Mouse (Mus musculus): ENCODE results near the gene Atp1a4.

Atp1a4 gene

DNA sequence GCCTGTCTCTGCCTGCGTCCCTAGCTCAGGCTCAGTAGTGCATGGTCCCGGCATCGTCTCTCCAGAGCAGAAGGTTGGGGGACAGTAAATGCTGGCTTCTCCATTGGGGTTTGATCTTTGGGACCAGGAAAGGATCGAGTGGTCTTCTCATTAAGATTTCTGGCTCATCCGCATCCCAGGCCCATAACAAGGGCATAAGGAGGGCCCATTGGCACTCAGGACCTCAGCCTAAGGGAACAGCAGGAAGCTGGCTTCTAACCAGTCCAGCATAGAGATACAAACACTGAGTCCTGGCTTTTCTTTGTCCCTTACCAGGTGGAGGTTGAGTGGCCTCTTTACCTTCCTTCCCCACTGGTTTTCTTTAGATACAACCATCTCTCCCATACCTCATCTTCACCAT is 60.4 kb downstream of the Atp1a4 start:
- no peak for DNase-seq (ENCODE audit: low spot score in 2 of 2)

GRCm38 (mm10) chr1:172197146-172197545 is 61.1 kb downstream of the Atp1a4 start:
- peak in 1 of 2 experiments; percentile 3 for DNase-seq (ENCODE audit: low spot score in 2 of 2)

DNA sequence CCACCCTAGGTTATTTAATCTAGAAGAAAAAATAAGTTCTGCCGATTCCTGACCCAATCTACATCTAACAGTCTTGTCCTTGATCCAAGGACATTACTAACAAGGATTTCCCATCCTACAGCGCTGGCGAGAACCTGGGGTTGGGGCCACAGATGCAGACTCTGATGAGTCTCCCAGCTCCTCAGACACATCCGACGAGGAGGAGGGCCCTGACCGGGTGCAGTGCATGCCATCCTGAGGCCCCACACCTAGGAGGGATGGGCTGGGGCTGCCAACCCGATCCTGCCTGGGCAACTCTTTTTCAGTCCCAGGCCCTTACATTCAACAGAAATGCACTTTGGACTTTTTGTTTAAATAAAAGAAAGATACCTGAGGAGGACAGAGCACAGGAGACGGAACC is 63.8 kb downstream of the Atp1a4 start:
- DNase-seq (ENCODE audit: low spot score in 2 of 2), result no peak

DNA sequence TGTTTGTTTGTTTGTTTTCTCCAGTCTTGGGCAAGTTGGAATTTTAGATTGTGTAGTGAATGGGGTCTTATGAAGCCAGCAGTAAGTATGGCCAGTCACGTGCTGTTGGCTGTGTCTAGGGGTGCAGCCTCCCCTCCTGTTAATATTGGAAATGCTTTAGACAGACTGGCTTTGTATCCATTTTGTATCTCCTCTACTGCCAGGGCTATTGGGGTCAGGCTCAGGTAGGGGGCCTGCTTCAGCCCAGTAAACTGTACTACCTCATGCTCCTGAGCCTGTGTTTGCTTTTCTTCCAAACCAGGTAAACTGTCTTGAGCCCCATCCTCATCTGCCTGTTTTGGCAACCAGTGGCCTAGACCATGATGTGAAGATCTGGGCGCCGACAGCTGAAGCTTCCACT is 66.0 kb downstream of the Atp1a4 start:
- no peak for DNase-seq (ENCODE audit: low spot score in 2 of 2)

- no peak for DNase-seq (ENCODE audit: low spot score in 2 of 2)
Measured at GRCm38 (mm10) chr1:172191578-172191977, 66.6 kb downstream of the Atp1a4 start.

GRCm38 (mm10) chr1:172188891-172189290 is 69.3 kb downstream of the Atp1a4 start:
- no peak for DNase-seq (ENCODE audit: low spot score in 2 of 2)

- no peak for DNase-seq (ENCODE audit: low spot score in 2 of 2)
Measured at GRCm38 (mm10) chr1:172186401-172187289, 71.6 kb downstream of the Atp1a4 start.

DNA sequence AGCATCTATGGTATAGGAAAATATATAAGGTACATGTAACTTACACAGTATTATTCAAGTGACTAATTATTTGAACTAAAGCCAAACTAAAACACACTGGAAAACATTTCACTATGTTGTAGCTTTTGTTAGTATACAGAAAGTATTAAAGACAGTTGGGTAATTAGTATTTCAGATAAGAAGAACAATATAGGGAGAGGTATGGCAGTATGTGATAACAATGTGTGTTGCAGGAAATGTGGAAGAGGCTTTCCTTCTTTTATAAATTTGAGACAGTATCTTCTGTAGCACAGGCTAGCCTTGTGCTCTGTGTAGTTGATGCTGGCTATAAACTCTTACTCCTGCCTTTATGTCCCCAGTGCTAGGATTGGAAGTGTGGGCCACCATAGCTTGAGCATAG is 74.3 kb downstream of the Atp1a4 start:
- no peak for DNase-seq (ENCODE audit: low spot score in 2 of 2)

- no peak for DNase-seq (ENCODE audit: low spot score in 2 of 2)
Measured at GRCm38 (mm10) chr1:172183056-172183455, 75.2 kb downstream of the Atp1a4 start.

- DNase-seq (ENCODE audit: low spot score in 2 of 2), result no peak
Measured at GRCm38 (mm10) chr1:172181777-172182176, 76.4 kb downstream of the Atp1a4 start.

GRCm38 (mm10) chr1:172180881-172181280 is 77.3 kb downstream of the Atp1a4 start:
- no peak for DNase-seq (ENCODE audit: low spot score in 2 of 2)

- DNase-seq (ENCODE audit: low spot score in 2 of 2), result no peak
Measured at GRCm38 (mm10) chr1:172179102-172179501, 79.1 kb downstream of the Atp1a4 start.

- no peak for DNase-seq (ENCODE audit: low spot score in 2 of 2)
Measured at GRCm38 (mm10) chr1:172177791-172178190, 80.4 kb downstream of the Atp1a4 start.
